Mouse (Mus musculus) CH12F3 (cell line): ENCODE data around the gene Spindoc.
"Not testable (repeated sequence)": the region's sequence is repeated elsewhere in the genome, so short reads cannot be mapped to it uniquely, and the experiment has no call there.

Source experiments
- in situ Hi-C: fragments of 300-500 bp; cut with MboI; formaldehyde crosslinking; loops from 2 replicates; pipeline ENCODE4 v1.14.3; 2020; ENCODE audit warnings: low sequenced_read_pairs

Spindoc gene

DNA sequence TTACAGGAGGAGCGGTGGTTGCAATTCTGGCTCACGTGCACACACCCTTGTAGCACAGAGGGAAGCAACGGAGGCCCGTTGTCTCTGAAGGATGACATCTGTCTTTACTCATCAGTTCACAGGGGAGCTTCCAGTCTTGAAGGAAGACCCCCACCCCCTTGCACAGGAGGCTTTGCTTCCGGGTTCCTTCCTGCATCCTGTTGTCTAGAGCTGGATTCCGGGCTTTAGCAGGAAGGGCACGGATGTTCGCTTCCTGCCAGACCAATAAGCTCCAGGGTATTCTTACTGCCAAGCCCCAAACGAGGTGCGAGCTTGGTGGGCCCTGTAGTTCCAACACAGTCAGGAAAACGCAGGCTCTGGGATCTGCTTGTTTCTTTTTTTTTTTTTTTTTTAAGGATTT lies 17.8 kb upstream of the Spindoc start:
- in situ Hi-C loops = no loop called here

DNA sequence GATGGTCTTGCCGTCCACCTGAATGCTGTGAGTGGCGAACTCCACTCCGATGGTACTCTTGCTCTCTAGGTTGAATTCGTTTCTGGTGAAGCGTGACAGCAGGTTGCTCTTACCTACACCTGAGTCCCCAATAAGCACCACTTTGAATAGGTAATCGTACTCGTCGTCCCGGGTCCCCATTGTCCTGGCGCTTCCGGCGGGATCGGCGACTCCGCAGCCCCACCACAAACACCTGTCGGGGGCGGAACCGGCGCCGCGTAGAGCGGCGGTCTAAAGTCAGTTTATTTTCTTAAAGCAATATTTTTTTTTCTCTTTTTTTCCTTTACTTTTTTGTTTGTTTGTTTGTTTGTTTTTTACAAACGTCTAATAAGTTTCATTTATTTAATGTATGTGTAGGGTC lies 16.1 kb upstream of the Spindoc start:
- in situ Hi-C loops = not testable (repeated sequence)

DNA sequence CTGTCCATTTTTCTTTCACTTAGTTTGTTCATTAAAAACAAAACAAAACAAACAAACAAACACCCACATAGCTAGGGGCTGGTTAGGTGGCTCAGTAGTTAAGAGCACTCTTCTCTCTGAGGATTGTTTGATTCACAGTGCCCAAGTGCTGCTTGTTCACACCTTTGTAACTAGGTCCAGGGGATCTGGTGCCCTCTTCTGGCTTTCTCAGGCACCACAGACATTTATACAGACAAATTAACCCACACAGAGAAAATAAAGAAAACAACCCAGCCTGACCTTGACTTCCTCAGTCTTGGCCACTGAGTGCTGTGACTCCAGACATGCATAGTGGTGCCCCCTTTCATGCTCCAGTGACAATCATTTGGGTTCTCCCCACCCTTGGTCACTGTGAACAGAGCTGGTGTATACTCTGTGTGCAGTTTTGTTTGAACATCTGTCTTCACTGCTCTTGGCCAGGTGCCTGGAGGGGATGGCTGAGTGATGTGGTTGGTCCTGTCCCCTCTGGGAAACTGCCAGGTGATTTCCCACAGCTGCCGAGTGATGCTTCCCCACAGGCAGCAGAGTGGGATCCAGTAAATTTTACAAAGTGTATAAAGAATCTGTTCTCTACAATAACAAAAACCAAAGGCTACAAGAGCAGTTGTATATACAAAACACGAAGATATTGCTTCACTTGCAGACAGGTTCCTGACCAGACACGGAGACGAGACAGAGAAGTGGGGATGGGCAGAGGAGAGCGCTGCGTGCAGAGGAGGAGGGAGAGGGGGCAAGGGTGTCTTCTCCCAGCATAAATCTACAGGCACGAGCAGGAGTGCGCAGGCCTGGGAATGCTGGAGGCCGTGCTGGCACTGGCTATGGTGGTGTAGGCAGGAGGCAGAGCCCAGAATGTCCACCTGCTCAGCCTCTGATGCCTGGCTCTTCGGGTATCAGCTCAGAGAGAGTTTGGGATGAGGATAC lies 14.4 kb upstream of the Spindoc start:
- in situ Hi-C loops = not testable (repeated sequence)

DNA sequence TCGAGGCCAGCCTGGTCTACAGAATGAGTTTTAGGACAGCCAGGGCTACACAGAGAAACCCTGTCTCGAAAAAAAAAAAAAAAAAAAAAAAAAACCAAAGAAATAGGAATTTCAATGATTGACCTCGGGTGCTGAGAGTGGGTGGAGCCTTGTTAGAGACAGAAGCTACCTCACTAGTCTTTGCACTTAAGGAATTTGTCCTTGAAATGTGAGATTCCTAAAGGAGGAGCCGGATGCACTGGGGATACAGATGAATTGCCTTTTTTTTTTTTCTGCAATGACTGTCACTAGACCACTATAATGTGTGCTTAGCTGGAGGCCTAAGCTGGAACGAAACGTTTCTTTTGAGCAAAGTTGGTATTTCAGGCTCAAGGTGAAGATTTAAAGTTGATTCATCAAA lies 5.7 kb upstream of the Spindoc start:
- in situ Hi-C loops = no loop called here

DNA sequence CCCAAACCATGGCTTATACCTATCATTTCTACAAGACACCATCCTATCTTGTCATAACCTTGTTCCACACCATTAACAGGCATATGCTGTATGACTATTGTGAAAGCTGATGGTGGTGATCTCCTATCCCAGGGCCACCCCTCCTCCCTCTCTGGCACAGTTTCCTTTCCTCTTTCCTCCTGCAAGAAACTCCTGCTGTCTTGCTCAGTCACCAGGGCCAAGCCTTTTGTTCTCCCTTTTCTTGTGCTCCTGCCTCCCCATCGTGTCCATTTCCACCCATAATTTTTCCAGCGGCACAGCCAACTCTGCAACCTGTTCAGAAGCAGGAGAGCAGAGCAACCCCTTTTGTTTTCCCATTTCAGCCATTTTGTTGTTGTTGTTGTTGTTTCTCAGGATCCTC lies 3.2 kb upstream of the Spindoc start:
- in situ Hi-C loops = no loop called here

DNA sequence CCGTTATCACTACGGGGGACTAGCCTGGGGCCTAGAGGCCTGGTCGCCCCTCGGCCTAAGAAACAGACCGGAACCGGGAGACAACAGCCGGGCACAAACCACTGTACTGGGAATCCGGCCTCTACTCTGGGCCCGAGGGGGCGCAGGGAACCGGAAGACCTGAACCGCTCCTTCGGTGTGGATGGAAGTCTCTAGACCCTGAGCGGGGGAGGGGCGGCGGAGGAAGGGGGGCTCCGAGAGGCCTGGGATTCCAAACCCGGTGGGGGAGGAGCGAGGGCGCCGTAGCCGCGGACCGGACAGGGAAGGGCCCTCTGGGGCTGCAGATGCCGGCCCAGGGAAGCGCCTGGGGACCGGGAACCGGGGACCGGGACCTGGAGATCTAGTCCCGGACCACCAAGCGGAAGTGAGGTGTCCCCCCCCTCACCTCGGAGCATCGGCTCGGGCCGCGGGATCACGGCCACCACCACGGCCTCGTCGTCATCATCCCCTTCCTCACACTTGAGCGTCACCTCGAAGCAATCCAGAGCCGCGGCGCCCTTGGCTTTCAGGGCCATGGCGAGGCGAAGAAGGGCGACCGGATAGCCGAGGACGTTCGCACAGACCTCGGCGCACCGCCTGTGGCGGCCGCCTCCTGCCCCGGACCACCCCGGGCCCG lies 419 bp downstream of the Spindoc start:
- in situ Hi-C loops = no loop called here

DNA sequence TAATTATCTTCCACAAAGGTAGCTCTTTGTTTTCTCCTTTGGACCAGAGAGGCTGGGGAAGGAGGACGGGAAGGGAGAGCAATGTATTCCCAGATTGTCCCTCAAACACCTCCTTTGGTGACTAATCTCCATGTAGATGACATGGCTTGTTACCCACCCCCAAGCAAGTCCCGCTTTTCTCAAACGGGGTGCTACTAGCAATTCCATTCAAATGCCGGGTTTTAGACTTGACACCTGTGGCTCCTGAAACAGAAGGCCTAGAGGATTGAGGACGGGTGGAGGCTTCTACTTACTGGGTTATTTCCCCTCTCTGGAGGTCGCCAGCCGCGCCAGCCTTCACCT lies 917 bp downstream of the Spindoc start:
- in situ Hi-C loops = no loop called here

DNA sequence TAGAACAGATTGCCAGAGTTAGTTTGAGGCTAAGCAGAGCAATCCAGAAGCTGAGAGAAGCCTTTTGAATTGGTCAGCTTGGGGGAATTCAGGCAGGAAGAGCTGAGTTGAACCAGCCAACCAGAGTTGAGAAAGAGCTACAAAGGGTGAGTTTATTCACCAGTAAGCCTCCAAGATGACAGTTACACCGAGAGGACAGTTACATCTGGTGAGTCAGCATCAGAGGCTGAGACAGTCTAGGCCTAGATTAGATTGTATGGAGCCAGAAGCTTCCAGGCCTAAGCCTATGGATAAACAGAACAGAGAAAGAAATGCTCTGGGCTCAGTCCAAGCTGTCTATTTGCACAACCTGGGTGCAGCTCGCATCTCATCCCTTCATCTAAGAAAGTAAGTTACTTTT lies 5.2 kb downstream of the Spindoc start:
- in situ Hi-C loops = no loop called here

DNA sequence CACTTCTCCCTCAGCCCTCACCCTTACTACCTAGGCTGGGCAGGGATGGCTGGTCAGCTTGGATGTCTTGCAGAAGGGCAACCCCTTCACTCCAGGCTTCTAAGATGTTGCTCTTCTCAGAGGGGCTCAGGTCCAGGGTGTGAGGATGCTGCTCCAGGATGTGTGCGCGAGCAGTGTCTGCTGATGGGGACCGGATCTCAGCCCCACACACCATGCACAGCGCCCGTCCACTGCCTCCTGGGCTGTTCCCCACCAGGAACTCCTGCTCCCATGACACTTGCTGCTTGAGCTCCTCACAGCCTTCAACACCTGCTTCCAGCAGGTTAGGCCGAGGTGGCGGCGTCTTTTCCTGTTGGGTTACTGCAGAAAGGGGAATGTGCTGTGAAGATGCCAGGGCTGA lies 8.3 kb downstream of the Spindoc start:
- in situ Hi-C loops = no loop called here

DNA sequence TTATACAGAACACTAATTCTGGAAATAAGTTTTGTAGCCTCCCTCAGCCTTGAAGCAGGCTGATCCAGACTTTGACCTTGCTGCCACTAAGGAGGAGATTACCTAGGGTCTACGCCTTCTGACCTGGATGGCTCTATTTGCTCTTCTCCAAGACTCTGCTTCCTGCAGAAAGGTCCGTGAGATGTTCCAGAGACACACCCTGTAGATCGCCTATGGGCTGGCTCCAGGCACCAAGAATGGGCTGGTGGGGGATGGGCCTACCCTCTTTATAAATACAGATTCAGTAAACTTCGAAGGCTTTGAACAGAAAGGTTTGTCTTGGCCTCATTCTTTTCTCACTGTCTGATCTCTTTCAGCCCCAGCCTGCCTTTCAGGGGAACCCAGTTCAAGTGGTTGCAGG lies 13.3 kb downstream of the Spindoc start:
- in situ Hi-C loops = not testable (repeated sequence)

DNA sequence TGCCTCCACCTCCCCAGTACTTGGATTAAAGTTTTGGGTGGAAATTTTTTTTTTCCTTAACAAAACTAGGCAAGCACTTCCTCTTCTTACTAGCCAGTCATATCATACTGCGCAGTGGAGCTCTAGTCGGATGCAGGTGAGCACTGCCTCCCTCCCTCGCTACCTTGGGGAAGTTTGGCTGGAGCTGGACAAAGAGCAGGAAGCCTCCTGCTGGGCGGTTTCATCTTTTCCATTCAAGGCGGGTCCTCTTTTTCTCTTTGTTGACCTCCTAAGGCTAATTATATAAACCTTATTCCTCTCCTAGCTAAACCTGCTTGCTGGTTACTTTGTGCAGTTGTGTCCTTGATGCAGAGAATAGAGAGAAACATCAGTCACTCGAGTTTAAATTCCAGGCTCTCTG lies 29.2 kb downstream of the Spindoc start:
- in situ Hi-C loops = no loop called here

DNA sequence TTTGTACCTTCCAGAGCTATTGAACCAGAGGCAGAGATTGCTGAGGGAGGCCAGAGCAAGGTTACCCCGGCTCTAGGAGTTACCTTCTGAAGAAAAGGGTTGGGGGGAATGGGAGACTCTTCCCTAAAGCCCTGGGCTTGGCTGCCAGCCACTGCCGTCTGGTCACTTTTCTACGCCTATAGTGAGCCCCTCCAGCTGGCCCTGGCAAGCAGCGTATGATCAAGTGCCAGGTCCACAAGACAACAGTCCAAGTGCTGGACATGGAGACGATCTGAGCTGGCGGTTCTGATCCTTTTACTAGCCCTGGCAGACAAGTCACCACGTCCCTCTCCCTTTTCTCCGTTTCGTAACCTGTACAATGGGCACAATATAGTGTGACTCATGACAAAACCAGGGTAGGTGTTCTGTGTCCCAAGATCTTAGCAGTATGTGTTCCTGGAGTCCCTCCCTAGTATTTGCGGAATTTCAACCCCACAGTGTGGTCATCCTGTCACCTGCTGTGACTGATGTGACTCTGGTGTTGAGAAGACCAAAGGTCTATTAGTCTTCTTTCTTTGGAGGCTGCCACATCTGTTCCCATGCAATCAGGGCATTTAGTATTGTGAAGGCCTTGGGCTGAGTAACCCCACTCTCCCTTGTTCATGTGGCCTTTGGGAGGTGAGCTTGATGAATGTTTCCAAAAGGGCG lies 29.8 kb downstream of the Spindoc start:
- in situ Hi-C loops = no loop called here

DNA sequence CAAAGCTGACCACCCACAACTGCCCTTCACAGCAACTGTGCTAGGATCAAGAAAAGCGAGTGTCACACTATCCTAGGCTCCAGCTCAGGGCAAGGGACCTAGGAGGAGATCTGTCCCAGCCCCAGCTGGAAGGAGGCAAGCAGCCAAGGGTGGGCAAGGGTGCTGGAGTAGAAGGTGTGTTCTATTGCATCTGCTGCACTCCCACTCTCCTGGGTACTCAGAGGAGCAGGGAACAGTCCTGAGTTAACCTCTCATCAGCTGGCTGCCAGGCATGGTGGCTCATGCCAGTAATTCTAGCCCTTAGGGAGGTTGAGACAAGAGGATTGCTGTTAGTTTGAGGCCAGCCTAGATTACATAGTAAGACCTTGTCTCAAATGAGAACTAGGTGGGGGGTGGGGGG lies 32.8 kb downstream of the Spindoc start:
- in situ Hi-C loops = no loop called here

DNA sequence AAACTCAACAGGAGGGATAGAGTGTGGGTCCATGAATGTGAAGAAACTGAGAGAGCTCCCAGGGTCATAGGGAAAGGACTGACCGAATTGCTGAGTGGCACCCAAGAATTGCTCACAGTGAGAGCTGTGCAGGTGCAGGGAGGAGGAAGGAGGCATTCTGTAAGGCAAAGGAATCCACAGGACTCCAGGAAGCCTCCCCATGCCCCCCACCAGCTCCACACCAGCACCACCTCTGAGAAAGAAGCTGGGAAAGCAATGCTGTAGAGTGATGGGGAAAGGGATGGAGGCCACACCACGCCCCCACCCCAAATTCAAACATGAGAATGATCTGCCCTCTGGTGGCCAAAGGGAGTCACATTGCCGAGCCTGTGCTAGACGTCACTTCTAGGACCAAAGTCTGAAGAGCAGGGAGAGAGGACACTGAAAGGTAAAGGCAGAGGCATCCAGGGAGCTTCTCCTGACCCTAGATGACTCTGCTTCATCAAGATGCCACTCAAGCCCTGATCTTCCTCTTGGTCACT lies 37.5 kb downstream of the Spindoc start:
- in situ Hi-C loops = no loop called here

DNA sequence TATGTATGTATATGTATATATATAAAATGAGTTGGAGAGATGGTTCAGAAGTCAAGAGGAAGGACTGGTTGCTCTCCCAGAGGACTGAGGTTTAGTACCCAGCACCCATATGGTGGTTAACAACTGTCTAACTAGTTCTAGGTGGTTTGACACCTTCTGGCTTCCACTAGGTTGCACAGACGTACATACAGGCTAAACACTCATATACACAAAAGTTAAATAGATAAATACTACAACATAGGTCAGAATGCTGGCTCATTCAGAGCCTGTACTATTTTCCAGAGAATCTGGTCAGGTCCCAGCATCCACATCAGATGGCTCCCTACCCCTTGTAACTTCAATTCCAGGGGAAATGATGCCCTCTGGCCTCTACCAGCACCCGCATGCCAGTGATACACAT lies 40.1 kb downstream of the Spindoc start:
- in situ Hi-C loops = no loop called here

DNA sequence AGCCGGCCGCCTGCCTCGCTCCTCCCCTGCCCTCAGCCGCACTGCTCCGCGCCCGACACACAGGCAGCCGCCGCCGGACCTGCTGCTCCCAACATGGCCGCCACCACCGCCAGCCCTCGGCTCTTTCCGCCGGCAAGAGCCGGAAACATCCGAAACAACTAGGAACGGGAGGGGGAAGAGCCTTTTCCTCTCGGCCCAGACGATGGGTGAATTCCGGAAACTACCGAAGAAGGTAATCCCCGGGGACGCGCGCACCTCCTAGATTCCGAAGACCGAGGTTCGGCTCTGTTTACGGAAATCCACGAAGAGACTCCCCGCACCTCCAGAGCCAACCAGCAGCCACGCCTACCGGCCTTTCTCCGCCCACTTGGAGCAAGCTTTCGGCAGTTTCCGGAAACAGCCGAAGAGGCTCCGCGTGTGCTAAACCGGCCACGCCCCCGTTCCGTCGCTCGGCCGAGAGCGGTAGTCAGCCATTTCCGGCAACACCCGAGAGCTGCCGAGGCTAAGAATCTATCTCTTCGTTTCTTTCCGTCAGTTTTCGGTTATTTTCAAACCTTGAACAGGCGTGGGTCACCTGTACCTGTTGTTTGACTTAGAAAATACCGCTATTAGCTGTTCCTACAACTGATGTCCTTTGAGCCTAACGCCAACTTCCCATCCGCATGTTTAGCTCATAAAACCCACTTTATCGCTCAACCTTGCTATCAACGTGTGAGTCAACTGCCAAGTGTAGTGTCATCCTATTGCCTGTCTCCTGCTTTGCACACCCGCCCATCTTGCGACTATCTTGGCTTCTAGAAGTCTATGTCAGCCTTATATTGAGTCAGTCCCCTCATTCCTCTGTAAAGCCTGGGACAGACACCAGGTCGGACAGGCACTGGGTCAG lies 41.0 kb downstream of the Spindoc start, which contains the start of gene Mark2:
Mark2 (minus strand) TSS at position 349 of the 886 bp plus-strand sequence.
- in situ Hi-C loops = no loop called here

DNA sequence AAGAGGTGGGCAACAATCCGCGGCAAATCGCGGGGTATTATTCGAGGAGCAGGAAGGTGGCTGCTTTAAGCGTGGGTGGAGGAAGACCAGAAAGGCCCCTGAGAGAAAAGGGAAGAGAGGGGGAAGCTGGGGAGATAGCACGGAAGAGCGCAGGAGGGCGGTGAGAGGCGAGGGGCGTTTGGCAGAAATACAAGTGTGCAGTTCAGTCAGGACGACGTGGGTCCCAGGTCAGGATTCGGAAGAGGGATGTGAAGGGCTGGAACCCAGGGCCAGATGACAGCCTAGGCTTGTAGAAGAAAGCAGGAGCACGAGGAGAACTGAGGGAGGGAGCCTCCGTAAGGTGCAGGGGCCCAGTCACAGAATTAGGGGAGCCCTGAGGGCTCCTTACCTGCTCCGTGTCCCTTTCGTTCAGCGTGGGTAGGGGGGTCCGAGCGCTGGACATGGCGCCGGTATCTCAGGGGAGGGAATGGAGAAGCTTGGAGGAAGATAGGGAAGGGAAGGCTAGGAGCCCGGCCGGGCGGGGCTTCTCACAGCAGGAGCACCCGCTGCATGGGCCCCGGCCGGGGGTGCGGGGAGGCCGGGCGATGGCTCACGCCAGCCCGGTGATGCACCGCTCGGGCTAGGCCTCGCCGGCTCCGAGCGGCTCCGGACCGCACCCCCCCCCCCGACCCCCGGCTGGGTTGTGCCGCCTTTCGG lies 41.9 kb downstream of the Spindoc start:
- in situ Hi-C loops = no loop called here

DNA sequence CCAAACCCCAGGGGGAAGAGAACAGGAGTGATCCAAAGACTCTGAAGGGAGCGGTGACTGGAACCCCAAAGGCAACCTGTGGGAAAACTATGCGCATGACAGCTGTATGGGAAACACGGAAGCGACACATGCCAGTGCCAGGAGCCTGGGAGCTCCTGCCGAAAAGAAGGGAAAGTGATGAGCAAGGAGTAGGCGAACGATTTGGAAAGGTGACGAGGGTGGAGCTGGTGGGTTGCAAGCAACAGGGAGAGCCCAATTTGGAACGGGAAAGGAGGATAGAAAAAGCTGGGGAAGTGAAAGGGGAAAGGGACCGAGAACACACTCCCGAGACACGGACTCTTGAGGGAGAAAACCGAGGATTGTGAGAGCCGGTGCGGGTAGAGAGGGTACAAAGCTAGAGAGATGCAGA lies 42.4 kb downstream of the Spindoc start:
- in situ Hi-C loops = no loop called here

DNA sequence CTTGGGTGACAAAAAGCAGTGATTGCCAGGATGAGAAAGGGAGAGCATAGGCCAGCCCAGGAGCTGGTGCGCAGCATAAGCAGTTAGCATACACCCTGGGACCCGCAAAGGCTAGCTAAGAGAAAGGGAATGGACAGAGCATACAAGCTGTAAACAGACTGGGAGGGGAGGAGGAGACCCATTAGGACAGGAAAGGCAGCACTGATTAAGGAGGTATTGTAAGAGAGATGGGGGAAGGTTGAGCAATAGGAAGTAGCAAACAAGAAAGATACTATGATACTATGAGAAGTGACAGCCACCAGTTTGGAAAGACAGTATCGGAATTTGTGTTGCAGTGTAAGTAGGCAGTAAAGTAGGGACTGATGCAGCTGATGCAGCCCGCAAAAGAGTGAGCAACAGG lies 42.9 kb downstream of the Spindoc start:
- in situ Hi-C loops = no loop called here

DNA sequence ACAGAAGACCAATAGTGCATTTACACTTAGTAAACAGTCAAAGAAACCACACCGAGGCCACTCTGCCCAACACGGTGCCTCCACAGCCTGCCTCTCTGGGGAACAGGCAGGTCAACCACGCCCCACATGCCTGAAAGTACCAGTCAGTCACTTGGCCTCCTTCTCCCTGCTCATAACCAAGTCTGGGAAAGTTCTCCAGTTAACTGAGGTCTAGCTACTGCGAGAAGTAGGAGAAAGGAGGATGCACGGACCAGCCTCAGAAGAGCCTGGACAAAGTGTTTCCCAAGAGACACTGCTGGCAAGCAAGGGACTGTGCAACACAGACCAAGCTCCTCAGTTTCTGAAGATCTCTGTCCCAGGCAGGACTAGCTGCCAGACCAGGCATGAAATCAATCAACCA lies 43.8 kb downstream of the Spindoc start:
- in situ Hi-C loops = no loop called here
